Mouse (Mus musculus): ENCODE measurements around the gene Dner.
"Not testable (repeated sequence)": the region's sequence is repeated elsewhere in the genome, so short reads cannot be mapped to it uniquely, and the experiment has no call there.

Dner gene

GRCm38 (mm10) chr1:84387616-84388015, 308.4 kb downstream of the Dner start:
- no peak for DNase-seq

DNA sequence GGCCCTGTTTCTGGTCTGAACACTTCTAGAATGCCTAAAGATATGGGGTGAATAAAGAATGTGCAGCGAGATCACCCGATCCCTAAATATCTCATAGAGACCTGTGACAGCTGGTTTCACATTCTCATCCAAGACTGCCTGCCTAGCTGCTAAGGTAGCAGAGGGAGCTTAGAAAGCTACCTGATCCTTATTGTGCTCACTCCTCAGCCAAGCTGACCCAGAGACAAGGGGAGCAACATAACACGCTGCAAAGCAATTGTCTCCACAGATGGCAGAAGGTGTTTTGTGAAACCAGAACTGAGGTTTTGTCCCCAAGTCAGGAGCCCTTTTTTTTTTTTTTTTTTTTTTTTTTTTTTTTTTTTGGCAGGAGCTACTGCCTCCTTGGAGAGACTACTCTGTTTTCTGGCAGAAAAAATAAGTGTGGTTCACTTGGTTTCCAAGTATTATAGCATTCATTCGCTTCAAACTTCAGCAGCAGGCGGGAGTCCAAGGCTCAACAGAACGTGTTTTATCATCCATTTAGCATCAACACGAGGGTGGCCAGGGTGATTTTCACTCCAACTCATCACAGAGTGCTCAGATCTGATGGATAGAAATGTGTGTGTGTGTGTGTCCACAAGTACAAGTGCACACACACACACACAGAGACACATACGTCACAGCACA, 309.4 kb downstream of the Dner start:
- DNase-seq = no peak

GRCm38 (mm10) chr1:84382709-84383108, 313.3 kb downstream of the Dner start:
- DNase-seq = no peak

GRCm38 (mm10) chr1:84382064-84382463, 314.0 kb downstream of the Dner start:
- DNase-seq = no peak

GRCm38 (mm10) chr1:84380895-84381294, 315.1 kb downstream of the Dner start:
- no peak for DNase-seq

GRCm38 (mm10) chr1:84367733-84368132, 328.3 kb downstream of the Dner start:
- no peak for DNase-seq

GRCm38 (mm10) chr1:84366553-84366952, 329.5 kb downstream of the Dner start:
- no peak for DNase-seq

GRCm38 (mm10) chr1:84363967-84364366, 332.1 kb downstream of the Dner start, which contains the start of gene Pid1:
TSS of gene Pid1 (minus strand) at chr1:84364180.
- DNase-seq = no peak

GRCm38 (mm10) chr1:84362709-84363617, 333.1 kb downstream of the Dner start:
- no peak for DNase-seq

- DNase-seq = no peak
Observed at GRCm38 (mm10) chr1:84362209-84362608, 333.8 kb downstream of the Dner start.

DNA sequence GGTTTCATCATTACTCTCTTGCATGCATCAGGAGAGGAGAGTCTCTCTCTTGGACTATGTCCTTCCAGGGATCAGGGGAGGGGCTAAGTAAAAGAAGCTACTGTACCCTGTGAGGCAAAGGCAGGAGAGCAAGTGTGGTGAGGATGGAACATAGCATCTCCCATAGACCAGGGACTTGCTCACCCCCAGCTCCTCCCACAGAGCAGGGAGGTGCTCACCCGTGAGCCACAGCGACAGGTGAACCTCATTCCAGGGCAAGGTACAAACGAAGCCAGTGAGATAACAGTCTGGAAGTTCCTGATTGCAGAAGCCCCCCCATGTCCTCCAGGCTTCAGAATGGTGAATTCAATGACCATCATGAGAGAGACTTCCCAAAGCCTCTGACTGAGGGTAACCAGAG, 334.6 kb downstream of the Dner start:
- no peak for DNase-seq

DNA sequence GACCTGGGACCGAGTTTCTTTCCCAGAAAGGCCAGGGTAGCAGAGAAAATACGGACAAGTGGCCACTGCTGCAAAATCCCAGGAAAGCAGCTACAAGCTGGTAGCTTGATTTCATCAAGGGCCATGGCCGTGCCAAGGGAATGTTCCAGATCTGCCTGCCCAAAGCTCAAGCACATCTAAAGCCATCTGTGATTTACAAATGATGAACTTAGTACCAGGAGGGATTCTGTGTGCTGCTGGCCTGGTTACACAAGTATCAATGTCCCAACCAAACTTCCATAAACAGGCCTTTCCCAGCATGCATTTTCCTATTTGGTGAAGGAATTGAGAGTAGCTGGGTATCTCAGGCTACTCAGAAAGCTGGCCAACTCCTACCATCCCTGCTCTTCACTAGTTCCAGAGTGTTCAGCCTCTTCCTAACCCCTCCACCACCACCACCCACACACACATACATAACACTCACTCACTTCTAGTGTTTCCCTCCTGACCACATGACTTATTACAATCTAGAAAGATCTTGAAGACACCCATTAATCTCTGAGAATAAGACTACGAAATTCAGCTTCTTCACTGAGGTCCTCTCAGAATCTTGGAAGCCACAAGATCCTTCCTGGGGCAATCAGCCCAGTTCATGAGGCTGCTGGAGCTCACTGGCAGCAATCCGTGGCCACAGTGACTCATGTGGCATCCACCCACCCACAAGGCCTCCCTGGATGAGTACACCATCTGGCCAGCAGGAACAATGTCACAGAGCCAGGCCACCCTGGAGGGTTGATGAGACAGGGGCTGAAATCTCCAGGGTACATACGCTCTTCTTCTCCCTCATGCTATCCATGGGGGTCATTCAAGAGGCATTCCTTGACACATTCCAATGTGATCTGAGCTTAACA, 336.2 kb downstream of the Dner start:
- DNase-seq = no peak

GRCm38 (mm10) chr1:84357216-84357615, 338.8 kb downstream of the Dner start:
- no peak for DNase-seq

- DNase-seq = no peak
Observed at GRCm38 (mm10) chr1:84350262-84350661, 345.8 kb downstream of the Dner start.

- no peak for DNase-seq
Observed at GRCm38 (mm10) chr1:84347796-84348476, 348.1 kb downstream of the Dner start.

DNA sequence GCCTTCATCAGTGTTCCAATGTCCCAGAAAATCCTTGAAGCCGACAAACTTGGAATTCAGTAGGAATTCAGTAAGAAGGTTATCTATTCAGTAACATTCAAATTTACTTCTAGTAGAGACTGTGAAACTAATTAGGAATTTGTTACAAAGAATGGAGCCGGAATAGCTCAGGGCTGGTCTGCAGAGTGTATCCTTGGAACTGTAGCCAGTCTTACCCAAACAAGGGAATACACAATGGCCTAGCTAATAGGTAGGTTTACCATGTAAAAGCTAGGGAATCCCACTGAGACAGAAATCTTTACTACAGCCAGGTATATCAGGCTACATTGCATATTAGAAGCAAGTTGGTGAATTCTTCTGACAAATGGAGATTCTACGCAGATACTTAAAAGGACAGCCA, 363.2 kb downstream of the Dner start:
- not testable (repeated sequence) for DNase-seq

- not testable (repeated sequence) for DNase-seq
Observed at GRCm38 (mm10) chr1:84331861-84332260, 364.2 kb downstream of the Dner start.

- no peak for DNase-seq
Observed at GRCm38 (mm10) chr1:84325309-84325708, 370.7 kb downstream of the Dner start.

DNA sequence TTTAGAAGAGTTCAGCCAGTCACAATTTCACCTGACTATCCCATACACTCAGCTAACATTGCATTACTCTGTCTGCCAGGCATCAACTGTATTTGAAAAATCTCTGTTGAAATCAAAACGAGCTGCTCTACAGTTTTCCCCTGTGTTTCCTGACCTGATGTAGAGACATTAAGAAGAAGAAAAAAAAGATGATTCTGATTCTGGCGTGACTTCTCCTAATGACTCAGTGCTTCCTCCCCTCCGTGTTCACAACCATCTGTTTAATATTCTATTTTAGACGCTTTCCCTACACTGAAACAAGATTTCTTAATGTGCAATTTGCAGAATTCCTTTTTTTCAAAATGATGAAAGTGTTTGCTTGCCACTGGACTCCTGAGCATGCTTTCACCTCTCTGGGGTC, 374.7 kb downstream of the Dner start:
- DNase-seq = no peak

All from thymus, postnatal 36 days (tissue).